Mouse (Mus musculus) embryo, embryonic 10.5 days (tissue): Measurements from ENCODE around the gene Ssc5d.

Experiments
- DNase-seq: peaks from one replicate; pipeline ENCODE4 v3.0.0-alpha.2; 2015; ENCODE audit warnings: low spot score

Gene Ssc5d

DNA sequence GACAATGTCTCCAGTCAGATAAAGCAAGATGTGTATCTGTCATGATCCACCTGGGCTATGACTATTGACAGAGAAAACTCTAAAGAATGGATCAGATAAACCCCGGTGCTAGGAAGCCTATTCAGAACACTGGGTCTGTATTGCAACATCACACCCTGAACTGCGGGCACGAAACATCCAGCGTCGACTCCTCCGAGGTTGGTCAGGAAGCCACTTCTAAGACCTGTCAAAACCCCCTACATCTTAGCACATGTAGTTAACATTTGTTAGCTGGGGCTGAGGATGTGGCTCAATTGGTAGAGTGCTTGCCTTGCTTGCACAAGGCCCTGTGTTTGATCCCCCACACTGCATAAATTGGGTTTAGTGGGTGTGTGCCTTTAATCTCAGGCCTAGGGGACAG is 22.8 kb downstream of the Ssc5d start:
- DNase-seq: no peak

DNA sequence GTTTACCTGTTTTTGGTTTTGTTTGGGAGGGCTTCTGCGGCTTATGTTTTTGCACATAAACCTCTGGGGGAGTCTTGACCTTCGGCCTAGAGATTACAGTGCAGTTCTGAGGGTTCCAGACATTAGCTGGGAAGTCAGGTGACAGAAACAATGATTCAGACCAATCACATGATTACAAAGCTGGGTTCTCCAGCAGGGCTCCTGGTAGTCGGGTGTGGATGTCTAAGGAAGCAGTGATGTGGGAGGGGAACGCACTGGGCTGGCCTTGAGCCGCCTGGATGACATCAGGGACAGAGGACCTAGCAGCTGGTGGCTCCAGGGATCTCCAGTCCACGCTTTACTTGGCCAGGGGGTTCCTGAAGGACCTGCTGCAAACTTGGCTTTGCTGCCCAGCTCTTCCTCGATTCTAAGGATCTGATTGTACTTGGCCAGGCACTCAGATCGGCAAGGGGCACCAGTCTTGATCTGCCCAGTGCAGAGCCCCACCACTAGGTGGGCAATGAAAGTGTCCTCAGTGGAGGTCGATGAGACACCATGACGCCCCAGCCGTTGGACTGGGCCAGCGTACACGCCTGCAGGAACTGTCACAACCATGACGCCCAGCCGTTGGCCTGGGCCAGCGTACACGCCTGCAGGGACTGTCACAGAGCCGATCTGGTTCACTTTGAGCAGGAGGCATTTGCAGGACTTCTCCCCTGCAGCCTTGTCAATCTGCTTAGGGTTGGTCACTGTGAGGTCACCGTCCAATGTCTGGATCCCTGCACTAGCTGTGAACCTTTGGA is 25.2 kb downstream of the Ssc5d start:
- no peak for DNase-seq

DNA sequence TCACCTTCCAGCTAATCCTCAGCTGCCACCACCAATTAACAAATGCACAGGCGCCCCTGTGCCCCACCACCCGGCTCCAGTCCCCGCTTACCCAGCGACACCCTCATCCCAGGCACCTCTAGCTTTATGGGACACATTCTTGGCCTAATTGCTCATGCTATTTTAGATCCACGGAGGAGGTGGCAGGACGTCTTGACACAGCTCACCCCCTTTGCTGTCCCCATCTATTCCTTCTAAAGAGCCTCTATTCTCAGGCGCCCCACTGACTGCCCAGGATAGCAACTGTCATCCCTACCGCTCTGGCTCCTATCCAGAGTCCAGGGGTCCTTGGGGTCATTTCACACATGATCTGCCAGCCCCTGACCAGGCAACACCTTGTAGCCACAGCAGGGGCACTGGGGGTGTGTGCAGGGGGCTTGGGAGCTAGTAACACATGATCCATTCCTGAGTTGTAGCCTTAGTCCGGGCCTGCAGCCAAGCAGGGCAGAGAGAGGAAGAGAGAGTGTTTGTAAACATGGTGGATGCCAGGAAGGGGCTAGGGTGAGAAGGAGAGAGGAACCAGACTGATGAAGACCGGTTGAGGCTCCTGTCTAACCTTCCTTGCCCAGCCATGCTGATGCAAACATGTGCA is 28.3 kb downstream of the Ssc5d start:
- no peak for DNase-seq

DNA sequence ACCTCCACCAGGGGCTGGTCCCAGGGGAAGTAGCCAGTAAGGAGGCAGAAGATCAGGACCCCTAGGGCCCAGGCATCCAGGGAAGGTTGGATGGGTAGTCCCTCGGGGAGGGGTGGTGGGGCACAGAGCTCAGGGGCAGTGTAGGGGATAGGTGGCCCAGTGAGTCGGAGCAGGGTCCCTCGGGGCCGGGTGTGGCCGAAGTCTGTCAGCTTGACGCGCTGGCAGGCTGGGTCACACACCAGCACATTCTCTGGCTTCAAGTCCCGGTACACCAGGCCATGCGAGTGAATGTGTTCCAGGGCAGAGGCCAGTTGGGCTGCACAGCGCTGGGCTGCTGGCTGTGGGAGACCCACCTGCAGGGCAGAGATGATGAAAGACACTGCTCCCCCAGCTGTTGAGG is 31.8 kb downstream of the Ssc5d start:
- DNase-seq: no peak

DNA sequence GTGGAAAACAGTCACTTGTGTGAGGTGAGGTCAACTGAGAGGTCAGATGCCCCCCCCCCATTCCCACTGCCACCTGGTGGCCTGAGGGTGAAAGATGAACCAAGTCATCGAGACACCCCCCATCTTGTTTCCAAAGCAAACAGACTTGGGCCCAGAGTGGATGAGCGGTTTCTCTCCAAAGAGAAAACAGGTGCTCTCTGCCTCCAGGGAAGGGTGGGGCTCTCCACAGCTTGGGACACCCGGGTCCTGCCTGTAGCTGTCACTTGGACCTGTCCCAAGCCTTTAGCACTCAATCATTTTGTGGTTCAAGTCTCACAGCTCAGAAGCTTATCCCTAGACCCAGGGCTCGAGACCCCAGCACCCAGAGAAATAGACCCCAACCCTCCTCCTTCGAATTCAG is 37.9 kb downstream of the Ssc5d start:
- no peak for DNase-seq

GRCm38 (mm10) chr7:4964272-4964671 is 38.7 kb downstream of the Ssc5d start, which contains the start of gene Sbk2:
Gene Sbk2, minus strand, starts transcription at chr7:4964406.
- peak; percentile 73 for DNase-seq

DNA sequence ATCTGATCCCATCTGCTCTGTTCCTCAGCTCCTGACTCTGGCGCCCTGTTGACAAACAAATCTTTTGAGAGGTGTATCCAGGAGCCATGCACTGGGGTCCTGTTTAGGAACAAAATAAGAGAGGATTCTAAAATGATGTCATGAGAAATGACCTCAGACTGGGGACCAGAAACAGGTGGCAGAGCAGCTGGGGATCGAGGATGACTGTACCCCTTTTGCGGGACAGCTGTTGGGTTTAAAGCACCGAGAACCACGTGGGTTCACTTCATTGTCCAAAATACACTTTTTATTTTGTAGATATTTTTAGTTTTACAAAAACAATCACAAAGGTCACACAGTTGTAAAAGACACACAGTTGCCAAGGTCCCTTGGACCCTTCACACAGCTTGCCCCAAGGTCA is 39.4 kb downstream of the Ssc5d start:
- no peak for DNase-seq

DNA sequence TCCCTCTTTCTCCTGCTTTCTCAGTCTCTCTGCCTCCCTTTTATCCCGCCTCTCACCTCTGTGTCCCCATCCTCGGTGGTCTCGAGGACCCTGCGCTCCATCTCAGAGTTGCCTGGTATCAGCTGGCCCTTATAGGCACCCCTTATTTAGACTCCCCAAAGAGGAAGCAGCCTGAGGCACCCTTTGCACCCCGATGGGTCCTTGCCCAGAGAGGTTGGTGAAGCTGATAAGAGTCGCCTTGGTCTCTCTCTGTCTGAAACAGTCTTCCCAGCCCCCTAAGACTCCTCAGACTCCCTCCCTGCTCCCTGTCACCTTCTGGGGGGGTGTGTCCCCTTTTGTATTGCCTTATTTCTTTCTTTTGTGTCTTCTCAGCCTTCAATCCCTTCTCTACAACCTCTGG is 45.5 kb downstream of the Ssc5d start, which contains the start of gene Sbk3:
Sbk3 (minus strand) TSS at position 101 of the 400 bp plus-strand sequence.
- DNase-seq: no peak

DNA sequence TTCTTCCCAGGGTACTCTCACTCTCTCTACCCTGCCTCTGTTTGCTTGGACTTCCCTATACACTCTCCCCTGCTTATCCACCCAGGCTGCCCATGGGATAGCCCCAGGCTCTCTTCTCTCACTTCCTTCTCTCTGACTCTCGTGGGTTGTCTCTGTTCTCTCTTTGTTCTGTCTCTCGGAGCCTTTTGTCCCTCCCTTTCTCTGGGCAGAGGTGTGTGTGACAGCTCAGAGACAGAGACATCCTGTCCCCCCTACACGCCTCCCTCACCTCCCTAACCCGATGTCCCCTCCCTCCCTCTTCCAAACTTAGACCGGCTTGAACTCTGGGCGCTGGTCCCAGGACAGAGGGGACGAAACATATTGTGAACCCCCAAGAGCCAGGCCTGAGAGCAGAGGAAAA is 46.1 kb downstream of the Ssc5d start:
- DNase-seq: no peak

GRCm38 (mm10) chr7:4972321-4973047 is 46.9 kb downstream of the Ssc5d start:
- no peak for DNase-seq

DNA sequence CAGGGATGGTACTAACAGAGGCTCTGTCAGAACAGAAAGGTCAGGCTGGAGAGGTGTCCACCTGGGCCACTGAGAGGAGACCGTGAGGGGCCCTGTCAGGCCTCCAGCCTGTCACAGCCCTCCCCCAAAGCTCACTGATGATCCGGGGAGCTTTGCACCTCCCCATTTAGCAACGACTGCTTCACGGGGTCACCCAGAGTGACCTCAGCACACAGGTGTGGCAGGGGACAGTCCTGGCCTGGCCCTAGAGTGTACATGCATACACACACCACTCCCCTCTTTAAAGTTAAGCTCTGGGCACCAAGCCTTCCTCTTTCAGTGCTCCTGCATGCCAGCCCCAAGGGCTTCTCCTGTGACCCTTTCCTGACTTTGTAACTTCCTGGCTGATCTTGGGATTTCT is 49.9 kb downstream of the Ssc5d start:
- DNase-seq: no peak

- DNase-seq: no peak
Measured at GRCm38 (mm10) chr7:4976832-4977231, 51.2 kb downstream of the Ssc5d start.

- no peak for DNase-seq
Measured at GRCm38 (mm10) chr7:4988250-4988649, 62.7 kb downstream of the Ssc5d start.

DNA sequence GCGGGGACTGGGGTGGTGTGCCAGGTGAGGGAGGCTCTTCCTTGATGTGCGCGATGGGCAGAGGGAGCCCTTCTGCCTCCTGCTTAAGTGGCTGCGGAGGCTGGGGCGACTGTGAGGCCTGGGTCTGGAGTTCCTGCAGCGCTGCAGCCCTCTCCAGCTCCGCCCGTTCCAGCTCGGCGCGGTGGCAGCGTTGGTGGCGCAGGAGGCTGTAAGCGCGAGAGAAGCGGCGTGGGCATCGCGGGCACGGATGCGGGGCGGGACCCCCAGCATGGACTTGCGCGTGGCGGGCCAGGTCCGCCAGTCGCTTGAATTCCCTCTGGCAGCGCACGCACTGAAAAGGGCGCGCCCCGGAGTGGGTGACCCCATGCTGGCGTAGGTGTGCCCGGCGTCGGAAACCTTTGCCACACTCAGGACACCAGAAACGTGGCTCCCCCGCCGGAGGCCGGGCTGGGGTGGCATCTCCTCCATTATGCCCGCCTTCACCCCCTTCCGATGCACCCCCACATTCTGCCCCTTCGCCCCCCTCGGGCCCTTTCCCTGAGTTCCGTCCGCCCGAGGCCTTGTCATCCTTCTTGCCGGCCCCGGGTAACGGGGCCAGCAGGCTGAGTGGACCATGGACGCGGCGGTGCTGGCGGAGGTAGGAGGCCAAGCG is 67.9 kb downstream of the Ssc5d start:
- no peak for DNase-seq

- no peak for DNase-seq
Measured at GRCm38 (mm10) chr7:4993999-4994788, 68.6 kb downstream of the Ssc5d start.
